20 mouse cellular contexts compared by ENCODE assay signal in genomic region chr4:150311431-150311830, GRCm38 (mm10). TPM values are rescaled to one million over a fixed set of nuclear protein-coding genes. Genes with fewer than 3 reads are reported as not detected.
A peak's percentile ranks its signal among the peaks of the same experiment; 100 is the strongest.
DNase-seq lines count a peak whose midpoint lies in the region; ATAC-seq and TF ChIP-seq lines count a peak whose summit lies in the region.
"Had no signal": no experiment of that assay in that cellular context is flagged by ENCODE, and none has a peak within 500 bp of the region (broad histone marks: within the 10 kb centered on the region; RNA-seq: fewer than 3 reads in every experiment).

No protein-coding gene starts in this region.

- DNase-seq in heart, adult 2 months = no peak
- DNase-seq in heart, postnatal 14 days = no peak
- peak; percentile 24 for DNase-seq in lung, postnatal 0 days (ENCODE audit: low spot score)
- no peak for DNase-seq in lung, adult 18-20 months
- peak; percentile 11 to 23 for DNase-seq in heart, adult 9 months (ENCODE audit: low spot score in 2 of 2)
- no peak for DNase-seq in kidney, postnatal 4 days
- DNase-seq in gastrocnemius, postnatal 14 days = no peak
- DNase-seq: cerebellum, adult 2 months; kidney, adult 18-20 months; kidney, postnatal 25 days; right cerebral cortex, postnatal 25 days; thymus, postnatal 36 days had no signal

- H3K79me2 ChIP-seq in heart, adult 2 months (replicated peaks; ENCODE audit: control insufficient read depth, insufficient read depth, low read length) = peaks cover 5% of the 10 kb centered on the region; the same call in 1 of the 2 replicates

- peak overlapping the region; percentile 62 for H3K27ac ChIP-seq in heart, adult 2 months
- no peak overlapping the region for H3K27ac ChIP-seq in lung, postnatal 0 days (ENCODE audit: low read length)
- peak overlapping the region; percentile 72 for H3K27ac ChIP-seq in heart, embryonic 15.5 days
- H3K27ac ChIP-seq: embryonic facial prominence, embryonic 10.5 days; hindbrain, embryonic 13.5 days; midbrain, embryonic 10.5 days; neural tube, embryonic 12.5 days had no signal

- ATAC-seq in lung, postnatal 0 days = no peak
- peak; percentile 39; the same call in 1 of the 2 replicates for ATAC-seq in heart, embryonic 15.5 days (replicated peaks; ENCODE audit: insufficient number of reproducible peaks, insufficient read depth, low FRiP score, low read depth)
- ATAC-seq: activated CD4-positive, CD25-positive, alpha-beta regulatory T cell, adult 4 months; forebrain, embryonic 16.5 days; Patski had no signal

- TF ChIP-seq EP300 in heart, adult 2 months (IDR thresholded peaks at IDR 0.05; ENCODE audit: insufficient read depth, low read depth, low read length) = no peak
- TF ChIP-seq EP300 in lung, postnatal 0 days (IDR thresholded peaks at IDR 0.05) = no peak

- H3K9ac ChIP-seq in heart, adult 2 months (ENCODE audit: low read depth, low read length) = 0 out of 2 replicates have a peak overlapping the region, but pooled peaks have one; percentile 3
- no peak overlapping the region for H3K9ac ChIP-seq in lung, postnatal 0 days (replicated peaks; ENCODE audit: low read depth)
- no peak overlapping the region for H3K9ac ChIP-seq in heart, embryonic 15.5 days
- H3K9ac ChIP-seq: hindbrain, embryonic 13.5 days; neural tube, embryonic 12.5 days had no signal

- no peak for TF ChIP-seq CTCF in heart, adult 2 months (IDR thresholded peaks at IDR 0.05)
- TF ChIP-seq CTCF in lung, postnatal 0 days (IDR thresholded peaks at IDR 0.05) = no peak

- H3K4me2 ChIP-seq in lung, postnatal 0 days (replicated peaks; ENCODE audit: low read depth, low read length) = no peak overlapping the region
- peak overlapping the region; percentile 26 for H3K4me2 ChIP-seq in heart, embryonic 15.5 days
- H3K4me2 ChIP-seq: hindbrain, embryonic 13.5 days; neural tube, embryonic 12.5 days had no signal

- TF ChIP-seq POLR2A in heart, adult 2 months (IDR thresholded peaks at IDR 0.05; ENCODE audit: insufficient read depth, low read depth, low read length) = no peak

- H3K4me1 ChIP-seq in heart, adult 2 months (ENCODE audit: control insufficient read depth, insufficient read depth, low read length) = peaks cover 14% of the 10 kb centered on the region
- 0 out of 2 replicates have a peak, but pooled peaks cover 10% of the 10 kb centered on the region for H3K4me1 ChIP-seq in lung, postnatal 0 days (ENCODE audit: insufficient read depth, low read depth, low read length)
- peaks cover 49% of the 10 kb centered on the region for H3K4me1 ChIP-seq in heart, embryonic 15.5 days (replicated peaks)

- H3K9me3 ChIP-seq in lung, postnatal 0 days (ENCODE audit: low read length) = no peaks in the 10 kb centered on the region
- H3K9me3 ChIP-seq in heart, embryonic 15.5 days (replicated peaks) = no peaks in the 10 kb centered on the region
- H3K9me3 ChIP-seq: embryonic facial prominence, embryonic 10.5 days; hindbrain, embryonic 13.5 days; midbrain, embryonic 10.5 days; neural tube, embryonic 12.5 days had no signal

- no peaks in the 10 kb centered on the region for H3K27me3 ChIP-seq in heart, adult 2 months (ENCODE audit: control insufficient read depth, insufficient read depth, low read length)
- H3K27me3 ChIP-seq in lung, postnatal 0 days (replicated peaks; ENCODE audit: insufficient read depth, low read length) = no peaks in the 10 kb centered on the region
- no peaks in the 10 kb centered on the region for H3K27me3 ChIP-seq in heart, embryonic 15.5 days
- H3K27me3 ChIP-seq: hindbrain, embryonic 13.5 days; neural tube, embryonic 12.5 days; Patski had no signal

- 22% methylated on average over 2 of the region's 2 CpGs for WGBS in heart, adult 2 months
- WGBS in lung, postnatal 0 days = 60% methylated on average over 2 of the region's 2 CpGs
- 42% methylated on average over 2 of the region's 2 CpGs for WGBS in heart, embryonic 15.5 days

- intact Hi-C loops in heart, adult 2 months (cut with DNase I) = no loop called here
- intact Hi-C loops in heart, postnatal 14 days (cut with DNase I) = no loop called here
- intact Hi-C loops in gastrocnemius, postnatal 14 days (cut with DNase I; ENCODE audit: low total_unique reads) = no loop called here

- peaks cover 11% of the 10 kb centered on the region for H3K36me3 ChIP-seq in heart, adult 2 months (ENCODE audit: control insufficient read depth, insufficient read depth, low read length)
- H3K36me3 ChIP-seq in lung, postnatal 0 days (ENCODE audit: insufficient read depth, low read length) = no peaks in the 10 kb centered on the region
- no peaks in the 10 kb centered on the region for H3K36me3 ChIP-seq in heart, embryonic 15.5 days
- H3K36me3 ChIP-seq: hindbrain, embryonic 13.5 days; neural tube, embryonic 12.5 days had no signal

- H3K4me3 ChIP-seq in heart, adult 2 months = no peak overlapping the region
- no peak overlapping the region for H3K4me3 ChIP-seq in lung, postnatal 0 days (ENCODE audit: low read depth, low read length)
- H3K4me3 ChIP-seq in heart, embryonic 15.5 days = no peak overlapping the region
- H3K4me3 ChIP-seq: embryonic facial prominence, embryonic 10.5 days; hindbrain, embryonic 13.5 days; midbrain, embryonic 10.5 days; neural tube, embryonic 12.5 days had no signal

RNA-seq across cellular contexts. Expression of gene Rere, which starts 30.0 kb away (rescaled TPM):
- 10 to 100 TPM; 39.0 to 46.4 TPM for total RNA-seq in heart, adult 2 months (2021)
- polyA plus RNA-seq in heart, adult 2 months (2012; rRNA removed) = 16.2 and 19.3 TPM in 2 replicates
- 10 to 100 TPM; 52.5 to 62.6 TPM for total RNA-seq in heart, postnatal 14 days (2021)
- 15.7 and 16.0 TPM in 2 replicates for polyA plus RNA-seq in lung, postnatal 0 days (2015; fragmentation: Nextera tagmentation; extraction: Ambion mirVana)
- polyA plus RNA-seq in heart, embryonic 15.5 days (2015; fragmentation: Nextera tagmentation; extraction: Ambion mirVana) = 17.6 and 26.1 TPM in 2 replicates
- 10 to 100 TPM; 44.4 to 52.1 TPM for total RNA-seq in gastrocnemius, postnatal 14 days (2021)

Comparison
In these comparisons a context has a peak if more than half of its experiments do, and no peak if none do; other contexts are left out.
1. DNase-seq: peak in lung, postnatal 0 days (single experiment) and heart, adult 9 months (2 of 2); none in heart, adult 2 months (0 of 2), heart, postnatal 14 days (0 of 2), lung, adult 18-20 months (0 of 2), kidney, postnatal 4 days (0 of 2) and gastrocnemius, postnatal 14 days (single experiment).